Mouse (Mus musculus): ENCODE data around the gene Prnd. TPM values are rescaled to one million over a fixed set of nuclear protein-coding genes. Genes with fewer than 3 reads are reported as not detected.
A peak's percentile ranks its signal among the peaks of the same experiment; 100 is the strongest.

The Prnd gene
- polyA plus RNA-seq, 1 experiment: not detected

- Histone ChIP-seq H3K4me3 (ENCODE audit: insufficient read depth, low read length) (no peak overlapping the region), H3K27ac (ENCODE audit: insufficient read depth, low read depth, low read length) (no peak overlapping the region), H3K4me1 (ENCODE audit: control insufficient read depth, insufficient read depth, low read length) (peaks cover 9% of the 10 kb centered on the region)
- TF ChIP-seq CTCF (IDR thresholded peaks at IDR 0.05; ENCODE audit: low read depth, low read length) (no peak), POLR2A (IDR thresholded peaks at IDR 0.05; ENCODE audit: borderline replicate concordance, low read depth, low read length) (no peak)
These were observed 14.3 kb upstream of the Prnd start for GRCm38 (mm10) chr2:131936410-131936809.

GRCm38 (mm10) chr2:131939404-131940111 is 11.1 kb upstream of the Prnd start:
- H3K27ac ChIP-seq (ENCODE audit: insufficient read depth, low read depth, low read length): no peak overlapping the region
- TF ChIP-seq POLR2A (IDR thresholded peaks at IDR 0.05; ENCODE audit: borderline replicate concordance, low read depth, low read length): no peak
- TF ChIP-seq CTCF (IDR thresholded peaks at IDR 0.05; ENCODE audit: low read depth, low read length): peak; percentile 88
- peaks cover 4% of the 10 kb centered on the region for H3K4me1 ChIP-seq (ENCODE audit: control insufficient read depth, insufficient read depth, low read length)
- H3K4me3 ChIP-seq (ENCODE audit: insufficient read depth, low read length): no peak overlapping the region

- no peak overlapping the region for H3K27ac ChIP-seq (ENCODE audit: insufficient read depth, low read depth, low read length)
- H3K4me3 ChIP-seq (ENCODE audit: insufficient read depth, low read length): no peak overlapping the region
- TF ChIP-seq CTCF (IDR thresholded peaks at IDR 0.05; ENCODE audit: low read depth, low read length) (no peak), POLR2A (IDR thresholded peaks at IDR 0.05; ENCODE audit: borderline replicate concordance, low read depth, low read length) (no peak)
- no peaks in the 10 kb centered on the region; the same call in 1 of the 2 replicates for H3K4me1 ChIP-seq (ENCODE audit: control insufficient read depth, insufficient read depth, low read length)
These were observed 10.2 kb upstream of the Prnd start for GRCm38 (mm10) chr2:131940506-131940905.

- TF ChIP-seq POLR2A (IDR thresholded peaks at IDR 0.05; ENCODE audit: borderline replicate concordance, low read depth, low read length) (no peak), CTCF (IDR thresholded peaks at IDR 0.05; ENCODE audit: low read depth, low read length) (no peak)
- no peaks in the 10 kb centered on the region for H3K4me1 ChIP-seq (ENCODE audit: control insufficient read depth, insufficient read depth, low read length)
- no peak overlapping the region for H3K27ac ChIP-seq (ENCODE audit: insufficient read depth, low read depth, low read length)
- H3K4me3 ChIP-seq (ENCODE audit: insufficient read depth, low read length): no peak overlapping the region
These were observed 9.2 kb upstream of the Prnd start for GRCm38 (mm10) chr2:131941501-131941900.

- TF ChIP-seq POLR2A (IDR thresholded peaks at IDR 0.05; ENCODE audit: borderline replicate concordance, low read depth, low read length): no peak
- TF ChIP-seq CTCF (IDR thresholded peaks at IDR 0.05; ENCODE audit: low read depth, low read length): no peak
- Histone ChIP-seq H3K4me3 (ENCODE audit: insufficient read depth, low read length) (no peak overlapping the region), H3K27ac (ENCODE audit: insufficient read depth, low read depth, low read length) (no peak overlapping the region), H3K4me1 (ENCODE audit: control insufficient read depth, insufficient read depth, low read length) (no peaks in the 10 kb centered on the region)
These were observed 6.3 kb upstream of the Prnd start for GRCm38 (mm10) chr2:131944370-131944769.

GRCm38 (mm10) chr2:131945225-131945624 is 5.4 kb upstream of the Prnd start:
- H3K4me3 ChIP-seq (ENCODE audit: insufficient read depth, low read length): no peak overlapping the region
- no peak overlapping the region for H3K27ac ChIP-seq (ENCODE audit: insufficient read depth, low read depth, low read length)
- H3K4me1 ChIP-seq (ENCODE audit: control insufficient read depth, insufficient read depth, low read length): 0 out of 2 replicates have a peak, but pooled peaks cover under 1% of the 10 kb centered on the region
- TF ChIP-seq POLR2A (IDR thresholded peaks at IDR 0.05; ENCODE audit: borderline replicate concordance, low read depth, low read length): no peak
- no peak for TF ChIP-seq CTCF (IDR thresholded peaks at IDR 0.05; ENCODE audit: low read depth, low read length)

GRCm38 (mm10) chr2:131945765-131946164 is 4.9 kb upstream of the Prnd start:
- no peak overlapping the region for H3K4me3 ChIP-seq (ENCODE audit: insufficient read depth, low read length)
- 0 out of 2 replicates have a peak, but pooled peaks cover 4% of the 10 kb centered on the region for H3K4me1 ChIP-seq (ENCODE audit: control insufficient read depth, insufficient read depth, low read length)
- no peak overlapping the region for H3K27ac ChIP-seq (ENCODE audit: insufficient read depth, low read depth, low read length)
- no peak for TF ChIP-seq CTCF (IDR thresholded peaks at IDR 0.05; ENCODE audit: low read depth, low read length)
- no peak for TF ChIP-seq POLR2A (IDR thresholded peaks at IDR 0.05; ENCODE audit: borderline replicate concordance, low read depth, low read length)

DNA sequence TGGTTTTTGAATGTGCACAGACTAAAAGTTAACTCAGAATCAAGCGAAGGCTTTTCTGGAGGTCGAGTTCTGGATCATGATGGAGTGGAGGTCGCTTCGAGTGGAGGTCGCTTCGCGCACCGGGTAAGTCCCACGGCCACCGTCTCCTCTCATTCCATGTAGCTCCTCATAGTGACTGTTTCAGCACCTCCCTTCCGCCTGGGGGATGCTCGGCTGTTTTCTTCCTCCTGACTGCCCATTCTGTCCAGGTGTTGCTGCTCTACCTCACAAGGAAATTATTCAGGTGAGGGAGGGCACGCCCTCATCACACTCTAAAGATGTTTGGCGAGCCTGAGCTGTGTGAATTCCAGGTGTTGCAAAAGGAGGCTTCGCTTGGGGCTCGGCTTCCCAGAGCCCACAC is 4.3 kb upstream of the Prnd start:
- no peak overlapping the region for H3K27ac ChIP-seq (ENCODE audit: insufficient read depth, low read depth, low read length)
- TF ChIP-seq POLR2A (IDR thresholded peaks at IDR 0.05; ENCODE audit: borderline replicate concordance, low read depth, low read length) (no peak), CTCF (IDR thresholded peaks at IDR 0.05; ENCODE audit: low read depth, low read length) (no peak)
- 0 out of 2 replicates have a peak, but pooled peaks cover 4% of the 10 kb centered on the region for H3K4me1 ChIP-seq (ENCODE audit: control insufficient read depth, insufficient read depth, low read length)
- H3K4me3 ChIP-seq (ENCODE audit: insufficient read depth, low read length): no peak overlapping the region

DNA sequence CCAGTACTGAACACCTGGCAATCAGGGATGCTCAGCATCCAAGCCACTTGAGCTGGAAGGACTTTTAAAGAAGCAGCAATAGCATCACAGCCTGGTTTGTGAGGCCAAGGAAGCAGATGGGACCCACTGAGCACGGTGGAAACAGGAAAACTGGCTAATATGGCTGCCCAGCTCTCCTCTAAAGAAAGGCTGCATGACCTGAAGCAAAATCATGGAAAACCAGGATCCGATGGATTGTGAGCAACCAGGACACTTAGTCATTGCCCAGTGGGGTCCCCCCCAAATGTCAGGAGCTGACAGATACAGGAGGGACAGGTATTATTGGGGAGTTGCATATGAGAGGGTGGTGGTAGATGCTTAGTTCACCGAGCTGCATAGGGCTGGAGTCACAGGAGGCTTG is 2.5 kb upstream of the Prnd start:
- Histone ChIP-seq H3K4me1 (ENCODE audit: control insufficient read depth, insufficient read depth, low read length) (0 out of 2 replicates have a peak, but pooled peaks cover 4% of the 10 kb centered on the region), H3K4me3 (ENCODE audit: insufficient read depth, low read length) (no peak overlapping the region), H3K27ac (ENCODE audit: insufficient read depth, low read depth, low read length) (no peak overlapping the region)
- TF ChIP-seq CTCF (IDR thresholded peaks at IDR 0.05; ENCODE audit: low read depth, low read length) (no peak), POLR2A (IDR thresholded peaks at IDR 0.05; ENCODE audit: borderline replicate concordance, low read depth, low read length) (no peak)

DNA sequence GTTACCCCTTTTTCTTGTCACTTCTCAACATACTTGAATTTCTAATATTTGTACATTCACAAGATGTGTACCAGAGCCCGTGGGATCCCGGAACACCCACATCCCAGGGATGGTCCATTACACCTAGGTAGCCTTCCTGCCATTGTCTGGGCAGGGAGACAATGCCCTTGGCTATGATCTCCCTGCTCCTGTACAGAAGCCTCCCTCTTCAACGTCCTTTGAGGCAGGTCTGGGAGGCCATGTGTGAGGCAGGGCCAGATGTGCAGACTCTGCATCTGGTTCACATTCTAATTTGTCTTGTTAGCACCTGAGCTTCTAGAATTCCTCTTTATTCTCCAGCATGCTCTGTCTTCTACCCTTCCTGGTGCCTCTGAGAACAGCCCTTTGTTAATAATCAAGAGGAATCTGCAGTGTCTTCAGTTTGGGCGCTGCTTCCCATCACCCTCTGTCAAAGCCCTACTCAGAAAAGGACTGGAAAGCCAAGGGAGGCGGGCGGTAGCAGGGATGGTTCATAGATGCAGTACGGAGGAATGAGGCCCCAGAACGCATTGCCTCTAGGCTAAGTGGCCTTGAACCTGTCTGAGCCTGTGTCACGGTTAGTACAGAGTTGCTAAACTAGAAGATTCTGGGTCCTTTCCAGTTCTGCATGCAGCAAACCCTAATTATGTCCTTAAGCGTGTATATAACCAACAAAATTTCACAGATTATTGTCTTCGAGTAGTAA is 1.6 kb upstream of the Prnd start:
- H3K27ac ChIP-seq (ENCODE audit: insufficient read depth, low read depth, low read length): no peak overlapping the region
- H3K4me3 ChIP-seq (ENCODE audit: insufficient read depth, low read length): no peak overlapping the region
- TF ChIP-seq POLR2A (IDR thresholded peaks at IDR 0.05; ENCODE audit: borderline replicate concordance, low read depth, low read length) (no peak), CTCF (IDR thresholded peaks at IDR 0.05; ENCODE audit: low read depth, low read length) (no peak)
- 0 out of 2 replicates have a peak, but pooled peaks cover 4% of the 10 kb centered on the region for H3K4me1 ChIP-seq (ENCODE audit: control insufficient read depth, insufficient read depth, low read length)

Data from bone marrow macrophage, adult 2 months (primary cell).